Mouse (Mus musculus) forebrain, embryonic 14.5 days (tissue): ENCODE measurements around the gene Fgfr2. TPM values are rescaled to one million over a fixed set of nuclear protein-coding genes. Genes with fewer than 3 reads are reported as not detected.

ENCODE experiments used
- ATAC-seq: fragments of 200-750 bp; cut with Nextera tagmentation; 2 replicates; pipeline ENCODE4 v1.8.0; 2017; ENCODE audit warnings: mild to moderate bottlenecking, moderate library complexity
- DNase-seq: peaks from one replicate; pipeline ENCODE4 v3.0.0-alpha.2; 2015; ENCODE audit warnings: low spot score
- H3K27ac ChIP-seq: fragments of 300-500 bp; sonication (generic); 2 replicates; pipeline ENCODE4 v1.5.1; 2014; ENCODE audit warnings: low read depth, mild to moderate bottlenecking, control low read depth, low read length, moderate library complexity
- H3K27me3 ChIP-seq: fragments of 300-500 bp; sonication (generic); replicated peaks from 2 replicates; pipeline ENCODE4 v1.6.1; 2014; ENCODE audit warnings: low read length, control low read depth, mixed read lengths; ENCODE audit not compliant: control insufficient read depth, insufficient read depth
- H3K36me3 ChIP-seq: fragments of 300-500 bp; sonication (generic); 2 replicates; pipeline ENCODE4 v1.6.1; 2014; ENCODE audit warnings: low read length, control low read depth; ENCODE audit not compliant: control insufficient read depth, insufficient read depth
- H3K4me1 ChIP-seq: fragments of 300-500 bp; sonication (generic); 2 replicates; pipeline ENCODE4 v1.6.1; 2014; ENCODE audit warnings: antibody characterized with exemption, low read length, control low read depth; ENCODE audit not compliant: control insufficient read depth, insufficient read depth
- H3K4me2 ChIP-seq: fragments of 300-500 bp; sonication (generic); 2 replicates; pipeline ENCODE4 v1.6.1; 2014; ENCODE audit warnings: mild to moderate bottlenecking, control low read depth, low read length
- H3K4me3 ChIP-seq: fragments of 300-500 bp; sonication (generic); 2 replicates; pipeline ENCODE4 v1.5.1; 2014; ENCODE audit warnings: low read depth, low read length, control low read depth
- H3K9ac ChIP-seq: fragments of 300-500 bp; sonication (generic); 2 replicates; pipeline ENCODE4 v1.6.1; 2014; ENCODE audit warnings: mild to moderate bottlenecking, low read length, control low read depth, moderate library complexity
- H3K9me3 ChIP-seq: fragments of 300-500 bp; sonication (generic); replicated peaks from 2 replicates; pipeline ENCODE4 v1.6.1; 2016; ENCODE audit warnings: low read length, control low read depth, mixed read lengths; ENCODE audit not compliant: control insufficient read depth
- WGBS: fragments of 180-500 bp; shearing (Covaris S2); extraction: QIAGEN DNeasy Blood & Tissue Kit; methylation state at CpG from one replicate; pipeline ENCODE4 v1.1.7; 2014; 5-methylcytosine and 5-hydroxymethylcytosine counted together
- polyA plus RNA-seq: library from polyadenylated mRNA; unstranded; fragments of >200 nt; fragmentation: Nextera tagmentation; extraction: Ambion mirVana; gene quantifications from 2 replicates; pipeline ENCODE4 v1.2.1, GENCODE M21; 2014

Fgfr2 gene
- polyA plus RNA-seq, 1 experiment from 2014 or later = 35.9 TPM

DNA sequence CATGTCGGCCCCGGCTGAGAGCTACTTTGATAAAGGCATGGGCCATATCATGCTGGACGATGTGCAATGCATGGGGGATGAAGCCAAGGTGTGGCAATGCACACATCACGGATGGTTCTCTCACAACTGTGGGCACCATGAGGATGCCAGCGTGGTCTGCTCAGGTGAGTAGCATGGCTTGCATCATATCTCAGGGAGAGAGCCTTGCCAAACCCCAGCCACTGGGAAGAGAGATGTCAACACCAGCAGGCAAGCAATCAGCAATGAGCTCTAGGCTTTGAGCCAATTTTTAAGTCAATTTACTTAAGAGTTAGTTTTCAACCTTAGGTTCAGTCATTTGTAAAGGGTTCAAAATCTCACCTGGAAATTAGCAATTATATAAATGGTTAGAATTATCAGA lies 1866.3 kb downstream of the Fgfr2 start:
- DNase-seq (peak; percentile 2), ATAC-seq (no peak)
- H3K9ac ChIP-seq = no peak overlapping the region
- H3K27me3 ChIP-seq = no peaks in the 10 kb centered on the region
- no peaks in the 10 kb centered on the region for H3K36me3 ChIP-seq
- no peak overlapping the region for H3K4me3 ChIP-seq
- H3K4me1 ChIP-seq = no peaks in the 10 kb centered on the region
- H3K4me2 ChIP-seq = no peak overlapping the region
- 91% methylated on average over 5 of the region's 5 CpGs for WGBS
- no peak overlapping the region for H3K27ac ChIP-seq
- H3K9me3 ChIP-seq = no peaks in the 10 kb centered on the region

DNA sequence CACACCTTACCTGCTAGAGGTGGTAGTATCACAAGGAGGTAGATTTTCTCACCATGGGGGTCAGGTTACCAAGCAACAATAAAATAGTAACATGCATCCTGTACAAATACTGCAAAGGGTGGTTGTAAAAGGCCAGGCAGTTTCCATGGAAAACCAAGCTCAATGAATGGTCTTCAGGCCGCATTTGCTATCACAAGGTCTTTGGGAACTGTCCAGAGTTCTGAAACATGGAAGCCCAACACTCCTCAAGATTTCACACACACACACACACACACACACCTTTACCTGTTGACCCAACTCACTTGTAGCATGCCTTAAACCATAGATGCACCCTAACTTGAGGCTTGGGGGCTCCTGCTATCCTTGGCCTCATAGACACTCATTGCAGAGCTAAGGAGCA lies 1878.2 kb downstream of the Fgfr2 start:
- 31% methylated on average over 1 of the region's 1 CpGs for WGBS
- no peak overlapping the region for H3K4me2 ChIP-seq
- ATAC-seq = no peak

DNA sequence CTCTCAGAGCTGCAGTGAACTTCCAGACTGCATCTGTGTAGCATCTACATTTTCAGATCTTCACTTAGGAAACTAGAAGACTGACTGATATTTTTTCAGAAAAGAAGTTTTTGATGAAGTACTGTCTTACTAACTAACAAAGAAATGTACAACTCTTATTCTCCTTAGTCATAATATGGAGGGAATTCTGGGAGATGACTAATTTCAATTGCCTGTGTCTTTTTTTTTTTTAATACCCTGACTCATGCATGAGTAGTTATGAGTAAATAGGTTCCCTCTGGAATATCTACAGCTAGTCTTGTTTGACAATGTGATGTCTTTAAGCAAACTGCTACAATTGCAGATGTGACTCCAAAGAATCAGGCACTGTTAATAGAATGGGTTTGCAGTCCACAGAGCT lies 1887.1 kb downstream of the Fgfr2 start:
- ATAC-seq = no peak
- Histone ChIP-seq H3K4me3 (no peak overlapping the region), H3K9me3 (no peaks in the 10 kb centered on the region), H3K27me3 (no peaks in the 10 kb centered on the region), H3K4me2 (no peak overlapping the region), H3K27ac (no peak overlapping the region), H3K36me3 (no peaks in the 10 kb centered on the region), H3K4me1 (no peaks in the 10 kb centered on the region), H3K9ac (no peak overlapping the region)
- DNase-seq = no peak

More for the DNA sequence above, 1878.2 kb downstream of the Fgfr2 start:
- Histone ChIP-seq H3K27me3 (no peaks in the 10 kb centered on the region), H3K36me3 (no peaks in the 10 kb centered on the region), H3K4me1 (no peaks in the 10 kb centered on the region), H3K4me3 (no peak overlapping the region), H3K9ac (no peak overlapping the region), H3K27ac (no peak overlapping the region), H3K9me3 (no peaks in the 10 kb centered on the region)
- no peak for DNase-seq

DNA sequence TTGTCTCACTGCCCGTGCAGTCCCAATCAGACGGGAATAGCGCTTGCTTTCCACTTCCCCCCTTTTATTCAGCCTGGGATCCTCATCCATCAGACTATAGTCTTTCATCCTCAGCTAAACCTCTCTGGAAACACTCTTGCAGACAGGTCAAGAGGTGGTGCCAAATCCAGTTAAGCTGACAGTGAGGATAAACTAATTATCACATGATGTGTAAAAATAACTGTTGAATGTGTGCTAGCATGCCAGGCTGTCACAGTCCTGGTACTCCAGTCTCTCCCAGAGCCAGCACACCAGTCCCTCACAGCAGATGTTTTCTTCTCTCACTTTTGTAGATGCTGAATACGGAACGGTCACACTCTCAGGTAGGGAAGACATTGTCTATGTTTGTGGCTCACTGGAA lies 1900.1 kb downstream of the Fgfr2 start:
- ATAC-seq = no peak
- no peaks in the 10 kb centered on the region for H3K4me1 ChIP-seq
- 80% methylated on average over 5 of the region's 5 CpGs for WGBS

DNA sequence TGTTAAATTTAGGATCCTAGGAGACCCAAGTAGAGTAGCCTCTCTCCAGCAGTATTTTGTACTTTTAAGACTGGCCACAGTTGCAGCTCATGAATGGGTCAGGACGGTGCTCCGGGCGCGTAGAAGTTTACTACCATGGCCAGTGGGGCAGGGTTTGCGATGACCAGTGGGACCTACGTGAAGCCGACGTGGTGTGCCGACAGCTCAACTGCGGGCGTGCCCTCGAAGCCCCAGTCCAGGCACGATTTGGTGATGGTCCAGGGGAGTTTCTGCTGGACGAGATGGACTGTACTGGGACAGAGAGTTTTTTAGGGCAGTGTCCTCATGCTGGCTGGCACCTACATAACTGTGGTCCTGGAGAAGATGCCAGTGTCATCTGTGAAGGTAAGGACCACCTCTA lies 1935.2 kb downstream of the Fgfr2 start:
- WGBS = 95% methylated on average over 14 of the region's 14 CpGs
- H3K4me1 ChIP-seq = no peaks in the 10 kb centered on the region

More for the DNA sequence above, 1900.1 kb downstream of the Fgfr2 start:
- no peak for DNase-seq
- Histone ChIP-seq H3K4me2 (no peak overlapping the region), H3K27me3 (no peaks in the 10 kb centered on the region), H3K9me3 (no peaks in the 10 kb centered on the region), H3K27ac (no peak overlapping the region), H3K9ac (no peak overlapping the region), H3K36me3 (no peaks in the 10 kb centered on the region), H3K4me3 (no peak overlapping the region)

DNA sequence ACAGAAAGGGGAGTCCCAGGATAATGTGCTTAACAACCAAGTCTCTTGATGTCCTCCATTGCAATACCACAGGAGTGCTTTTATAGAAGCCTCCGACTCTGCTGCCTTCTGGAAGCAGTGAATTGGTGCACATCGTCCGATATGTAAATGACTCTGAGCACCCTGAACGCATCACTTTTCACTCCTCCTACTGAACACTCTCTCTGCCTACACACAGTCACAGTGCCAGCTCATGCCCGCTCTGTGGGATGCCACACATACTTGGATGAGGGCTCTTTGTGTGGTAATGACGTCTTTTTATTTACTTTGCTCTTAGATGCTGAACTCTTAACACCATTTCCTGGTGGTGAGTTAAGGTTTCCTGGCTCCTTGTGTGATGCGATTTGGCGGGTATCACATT lies 1936.1 kb downstream of the Fgfr2 start:
- ATAC-seq (no peak), DNase-seq (no peak)
- Histone ChIP-seq H3K4me2 (no peak overlapping the region), H3K27ac (no peak overlapping the region), H3K9ac (no peak overlapping the region), H3K36me3 (no peaks in the 10 kb centered on the region), H3K9me3 (no peaks in the 10 kb centered on the region), H3K27me3 (no peaks in the 10 kb centered on the region), H3K4me1 (no peaks in the 10 kb centered on the region), H3K4me3 (no peak overlapping the region)
- WGBS = 78% methylated on average over 8 of the region's 8 CpGs

More for the DNA sequence above, 1935.2 kb downstream of the Fgfr2 start:
- Histone ChIP-seq H3K36me3 (no peaks in the 10 kb centered on the region), H3K27me3 (no peaks in the 10 kb centered on the region), H3K4me2 (no peak overlapping the region), H3K9ac (no peak overlapping the region), H3K9me3 (no peaks in the 10 kb centered on the region), H3K4me3 (no peak overlapping the region), H3K27ac (no peak overlapping the region)
- ATAC-seq (no peak), DNase-seq (no peak)

DNA sequence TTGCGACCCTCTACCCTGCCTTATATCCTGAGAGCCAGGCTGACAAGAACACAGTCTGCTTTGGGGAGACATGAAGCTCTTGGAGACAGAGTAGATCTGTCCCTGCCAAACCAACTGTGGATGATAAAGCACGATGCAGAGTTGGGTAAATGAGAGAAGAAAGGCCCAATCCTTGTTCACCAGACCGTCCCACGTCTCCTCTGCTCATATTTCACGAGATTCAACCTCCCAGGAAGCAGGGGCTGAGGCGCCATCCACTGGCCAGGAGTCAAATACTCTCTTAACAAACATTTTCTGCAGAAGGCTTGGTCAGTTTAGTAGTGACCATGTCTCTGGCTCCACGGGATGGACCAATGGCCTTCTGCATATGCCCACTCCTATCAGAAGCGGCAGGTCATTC lies 1938.8 kb downstream of the Fgfr2 start:
- no peaks in the 10 kb centered on the region for H3K4me1 ChIP-seq
- 64% methylated on average over 8 of the region's 8 CpGs for WGBS
- ATAC-seq (no peak), DNase-seq (no peak)
- H3K27ac ChIP-seq = no peak overlapping the region
- no peaks in the 10 kb centered on the region for H3K36me3 ChIP-seq
- H3K9ac ChIP-seq = no peak overlapping the region
- H3K27me3 ChIP-seq = no peaks in the 10 kb centered on the region
- H3K4me3 ChIP-seq = no peak overlapping the region
- H3K4me2 ChIP-seq = no peak overlapping the region
- no peaks in the 10 kb centered on the region for H3K9me3 ChIP-seq

DNA sequence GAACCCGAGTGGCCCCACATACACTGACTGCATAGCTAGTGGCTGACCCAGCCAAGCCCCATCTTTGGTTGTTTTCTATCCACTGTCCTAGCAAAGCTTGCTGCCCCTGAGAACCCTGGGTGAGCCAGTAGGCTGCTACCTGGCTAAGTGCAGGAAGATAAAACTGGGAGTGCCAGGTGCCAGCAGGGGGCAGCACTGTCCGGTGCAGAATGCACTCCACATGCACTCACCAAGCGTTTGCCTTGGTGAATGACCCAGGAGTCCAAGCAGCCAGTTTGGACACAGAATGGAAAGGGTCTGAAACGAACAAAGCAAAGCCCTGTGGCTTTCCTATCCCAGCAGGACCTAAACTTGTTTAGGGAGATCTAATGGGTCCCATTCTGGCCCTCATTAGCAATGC lies 1940.5 kb downstream of the Fgfr2 start:
- Histone ChIP-seq H3K9ac (no peak overlapping the region), H3K4me3 (no peak overlapping the region), H3K9me3 (no peaks in the 10 kb centered on the region), H3K4me1 (no peaks in the 10 kb centered on the region), H3K27ac (no peak overlapping the region), H3K36me3 (no peaks in the 10 kb centered on the region), H3K27me3 (no peaks in the 10 kb centered on the region), H3K4me2 (no peak overlapping the region)
- ATAC-seq = no peak
- peak; percentile 29 for DNase-seq
- 26% methylated on average over 4 of the region's 4 CpGs for WGBS

DNA sequence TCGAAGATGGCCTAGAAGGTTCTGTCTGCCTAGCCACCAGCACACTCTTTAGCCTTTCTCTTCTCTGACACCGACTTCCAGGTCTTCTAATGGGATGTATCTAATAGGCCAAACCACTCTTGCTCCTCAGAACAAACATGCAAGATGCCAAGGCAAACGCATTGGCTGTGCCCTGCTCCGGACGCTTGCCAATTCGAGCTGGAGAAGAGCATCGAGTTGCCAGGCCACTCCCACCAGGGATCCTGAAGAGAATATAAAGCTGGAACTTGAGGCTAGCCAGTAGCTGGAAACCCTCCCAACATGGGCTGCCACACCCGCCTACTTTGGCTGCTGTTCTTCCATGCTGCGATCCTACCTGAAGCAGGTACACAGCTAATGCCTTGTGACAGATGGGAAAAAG lies 1949.0 kb downstream of the Fgfr2 start, which contains the start of gene 5430419D17Rik:
5430419D17Rik (plus strand) TSS at position 282 of the 400 bp plus-strand sequence.
- Histone ChIP-seq H3K27ac (no peak within 1 kb of the TSS), H3K4me1 (no peaks in the 10 kb centered on the region), H3K4me3 (no peak within 1 kb of the TSS), H3K9ac (no peak within 1 kb of the TSS), H3K27me3 (no peaks in the 10 kb centered on the region), H3K36me3 (no peaks in the 10 kb centered on the region), H3K4me2 (no peak within 1 kb of the TSS), H3K9me3 (no peaks in the 10 kb centered on the region)
- 82% methylated on average over 9 of the region's 9 CpGs for WGBS
- no peak for DNase-seq
- no peak for ATAC-seq
